Mouse (Mus musculus) intestine, embryonic 14.5 days (tissue): Measurements from ENCODE around the gene Pde12. TPM values are rescaled to one million over a fixed set of nuclear protein-coding genes. Genes with fewer than 3 reads are reported as not detected.

Experiments used
- ATAC-seq: fragments of 200-750 bp; cut with Nextera tagmentation; replicated peaks from 2 replicates; pipeline ENCODE4 v1.8.0; 2017; ENCODE audit warnings: low read depth, moderate number of reproducible peaks, moderate TSS enrichment, moderate library complexity; ENCODE audit not compliant: low FRiP score, low TSS enrichment
- DNase-seq: peaks from one replicate; pipeline ENCODE4 v3.0.0-alpha.2; 2018; ENCODE audit warnings: low spot score
- H3K27ac ChIP-seq: fragments of 300-500 bp; sonication (generic); 2 replicates; pipeline ENCODE4 v1.5.1; 2014; ENCODE audit warnings: low read depth, mild to moderate bottlenecking, control low read depth
- H3K27me3 ChIP-seq: fragments of 300-500 bp; sonication (generic); replicated peaks from 2 replicates; pipeline ENCODE4 v1.6.1; 2014; ENCODE audit warnings: low read length, control low read depth; ENCODE audit not compliant: control insufficient read depth, insufficient read depth
- H3K36me3 ChIP-seq: fragments of 300-500 bp; sonication (generic); 2 replicates; pipeline ENCODE4 v1.6.1; 2014; ENCODE audit warnings: low read length, control low read depth; ENCODE audit not compliant: control insufficient read depth, insufficient read depth
- H3K4me1 ChIP-seq: fragments of 300-500 bp; sonication (generic); replicated peaks from 2 replicates; pipeline ENCODE4 v1.6.1; 2014; ENCODE audit warnings: low read length, control low read depth, mixed read lengths; ENCODE audit not compliant: control insufficient read depth, insufficient read depth
- H3K4me2 ChIP-seq: fragments of 300-500 bp; sonication (generic); 2 replicates; pipeline ENCODE4 v1.6.1; 2014; ENCODE audit warnings: low read length
- H3K4me3 ChIP-seq: fragments of 300-500 bp; sonication (generic); 2 replicates; pipeline ENCODE4 v1.5.1; 2014; ENCODE audit warnings: low read depth, low read length, control low read depth, mixed read lengths
- H3K9ac ChIP-seq: fragments of 300-500 bp; sonication (generic); 2 replicates; pipeline ENCODE4 v1.6.1; 2014; ENCODE audit warnings: mild to moderate bottlenecking, low read length
- H3K9me3 ChIP-seq: fragments of 300-500 bp; sonication (generic); 2 replicates; pipeline ENCODE4 v1.6.1; 2016; ENCODE audit warnings: low read length, control low read depth; ENCODE audit not compliant: control insufficient read depth
- WGBS: fragments of 180-500 bp; shearing (Covaris S2); extraction: QIAGEN DNeasy Blood & Tissue Kit; methylation state at CpG from one replicate; pipeline ENCODE4 v1.1.7; 2014; 5-methylcytosine and 5-hydroxymethylcytosine counted together
- polyA plus RNA-seq: library from polyadenylated mRNA; unstranded; fragments of >200 nt; fragmentation: Nextera tagmentation; extraction: Ambion mirVana; gene quantifications from 2 replicates; pipeline ENCODE4 v1.2.1, GENCODE M21; 2014

The Pde12 gene
- polyA plus RNA-seq, 1 experiment from 2014 or later: 11.3 TPM

DNA sequence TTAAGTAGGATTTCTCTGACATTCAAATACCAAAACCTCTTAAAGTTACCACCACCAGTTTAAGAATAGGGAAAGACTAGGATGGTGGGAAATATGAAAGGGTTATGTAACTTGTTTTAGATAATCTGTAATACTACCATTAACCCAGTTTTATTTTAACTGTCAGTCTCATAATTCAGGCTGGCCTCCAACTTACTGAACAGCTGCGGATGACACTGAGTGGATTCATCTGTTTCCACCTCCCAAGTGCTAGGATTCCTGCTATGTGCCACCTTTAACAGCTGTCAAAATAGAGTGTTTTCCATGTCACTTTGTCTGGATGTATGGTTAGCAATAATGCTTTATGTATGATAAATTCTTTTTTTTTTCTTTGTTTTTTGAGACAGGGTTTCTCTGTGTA, 9.4 kb downstream of the Pde12 start:
- no peaks in the 10 kb centered on the region for H3K4me1 ChIP-seq
- H3K27me3 ChIP-seq: no peaks in the 10 kb centered on the region
- H3K4me2 ChIP-seq: no peak overlapping the region
- no peak overlapping the region for H3K27ac ChIP-seq
- H3K36me3 ChIP-seq: peaks cover 61% of the 10 kb centered on the region
- no peak overlapping the region for H3K9ac ChIP-seq
- no peaks in the 10 kb centered on the region for H3K9me3 ChIP-seq
- H3K4me3 ChIP-seq: no peak overlapping the region
- DNase-seq (no peak), ATAC-seq (no peak)
- 93% methylated on average over 1 of the region's 1 CpGs for WGBS

GRCm38 (mm10) chr14:26658178-26658577, 11.5 kb downstream of the Pde12 start:
- H3K4me1 ChIP-seq: no peaks in the 10 kb centered on the region
- no peaks in the 10 kb centered on the region for H3K27me3 ChIP-seq
- no peak overlapping the region for H3K9ac ChIP-seq
- ATAC-seq (no peak), DNase-seq (no peak)
- no peak overlapping the region for H3K27ac ChIP-seq
- H3K9me3 ChIP-seq: no peaks in the 10 kb centered on the region
- no peak overlapping the region for H3K4me2 ChIP-seq
- H3K4me3 ChIP-seq: no peak overlapping the region
- peaks cover 66% of the 10 kb centered on the region for H3K36me3 ChIP-seq

- no peak overlapping the region for H3K4me2 ChIP-seq
- DNase-seq (no peak), ATAC-seq (no peak)
- H3K9ac ChIP-seq: no peak overlapping the region
- no peak overlapping the region for H3K4me3 ChIP-seq
- H3K9me3 ChIP-seq: no peaks in the 10 kb centered on the region
- H3K27ac ChIP-seq: no peak overlapping the region
- H3K36me3 ChIP-seq: peaks cover 91% of the 10 kb centered on the region
- no peaks in the 10 kb centered on the region for H3K4me1 ChIP-seq
- H3K27me3 ChIP-seq: no peaks in the 10 kb centered on the region
Measured at GRCm38 (mm10) chr14:26651901-26652300, 17.8 kb downstream of the Pde12 start.

- no peak overlapping the region for H3K4me2 ChIP-seq
- H3K4me3 ChIP-seq: no peak overlapping the region
- H3K27ac ChIP-seq: no peak overlapping the region
- H3K9ac ChIP-seq: no peak overlapping the region
- DNase-seq: no peak
- peaks cover 7% of the 10 kb centered on the region for H3K4me1 ChIP-seq
- peaks cover 54% of the 10 kb centered on the region for H3K36me3 ChIP-seq
- H3K9me3 ChIP-seq: no peaks in the 10 kb centered on the region
- no peak for ATAC-seq
- WGBS: 88% methylated on average over 2 of the region's 2 CpGs
- H3K27me3 ChIP-seq: no peaks in the 10 kb centered on the region
Measured at GRCm38 (mm10) chr14:26647811-26648210, 21.9 kb downstream of the Pde12 start.

- H3K4me2 ChIP-seq: peak overlapping the region; percentile 4; the same call in 1 of the 2 replicates
- DNase-seq: no peak
Measured at GRCm38 (mm10) chr14:26645989-26646650, 23.6 kb downstream of the Pde12 start.

GRCm38 (mm10) chr14:26643006-26643624, 26.6 kb downstream of the Pde12 start:
- Histone ChIP-seq H3K9ac (no peak overlapping the region), H3K4me1 (peaks cover 24% of the 10 kb centered on the region), H3K36me3 (peaks cover 12% of the 10 kb centered on the region), H3K4me2 (no peak overlapping the region), H3K9me3 (no peaks in the 10 kb centered on the region), H3K27ac (no peak overlapping the region), H3K4me3 (no peak overlapping the region), H3K27me3 (no peaks in the 10 kb centered on the region)
- DNase-seq (no peak), ATAC-seq (no peak)
- WGBS: 81% methylated on average over 3 of the region's 3 CpGs

More at GRCm38 (mm10) chr14:26645989-26646650, 23.6 kb downstream of the Pde12 start:
- H3K9ac ChIP-seq: no peak overlapping the region
- WGBS: 71% methylated on average over 5 of the region's 5 CpGs
- H3K4me3 ChIP-seq: no peak overlapping the region
- no peak for ATAC-seq
- H3K27ac ChIP-seq: no peak overlapping the region
- H3K27me3 ChIP-seq: no peaks in the 10 kb centered on the region
- H3K4me1 ChIP-seq: peaks cover 9% of the 10 kb centered on the region
- H3K9me3 ChIP-seq: no peaks in the 10 kb centered on the region
- H3K36me3 ChIP-seq: peaks cover 38% of the 10 kb centered on the region

GRCm38 (mm10) chr14:26639961-26640360, 29.7 kb downstream of the Pde12 start:
- Histone ChIP-seq H3K27ac (no peak overlapping the region), H3K27me3 (no peaks in the 10 kb centered on the region), H3K4me2 (peak overlapping the region; percentile 92), H3K36me3 (no peaks in the 10 kb centered on the region), H3K4me1 (peaks cover 22% of the 10 kb centered on the region), H3K9ac (peak overlapping the region; percentile 98), H3K4me3 (peak overlapping the region; percentile 92), H3K9me3 (no peaks in the 10 kb centered on the region)
- no peak for ATAC-seq
- WGBS: 29% methylated on average over 2 of the region's 2 CpGs
- no peak for DNase-seq

GRCm38 (mm10) chr14:26639251-26639650, 30.4 kb downstream of the Pde12 start:
- Histone ChIP-seq H3K4me1 (peaks cover 22% of the 10 kb centered on the region), H3K27me3 (no peaks in the 10 kb centered on the region), H3K4me3 (peak overlapping the region; percentile 92), H3K36me3 (no peaks in the 10 kb centered on the region), H3K27ac (peak overlapping the region; percentile 99; the same call in 1 of the 2 replicates), H3K9ac (peak overlapping the region; percentile 98), H3K4me2 (peak overlapping the region; percentile 92), H3K9me3 (no peaks in the 10 kb centered on the region)
- peak; percentile 67 for DNase-seq
- no peak for ATAC-seq
- WGBS: 4% methylated on average over 11 of the region's 11 CpGs

DNA sequence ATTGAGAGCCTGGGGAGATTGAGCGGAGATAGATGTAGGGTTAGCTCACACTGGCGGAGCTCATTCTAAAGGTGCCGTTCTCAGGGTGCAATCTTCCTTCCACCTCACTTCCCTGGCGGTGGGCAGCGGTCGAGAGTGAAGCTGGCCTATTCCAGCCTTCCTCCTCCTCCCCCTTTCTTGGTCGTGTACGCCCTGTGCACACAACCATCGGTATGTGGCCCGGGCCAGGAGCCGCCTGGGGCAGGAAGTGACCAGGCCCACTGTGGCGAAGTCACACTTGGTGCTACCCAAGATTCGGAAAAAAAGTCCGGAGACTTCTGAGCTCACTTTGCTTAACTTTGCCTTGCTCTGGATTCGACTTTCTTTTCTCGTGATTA, 31.0 kb downstream of the Pde12 start:
- H3K4me3 ChIP-seq: peak overlapping the region; percentile 92
- DNase-seq (peak; percentile 80), ATAC-seq (peak; percentile 40)
- H3K4me1 ChIP-seq: peaks cover 22% of the 10 kb centered on the region
- peak overlapping the region; percentile 99 for H3K27ac ChIP-seq
- no peaks in the 10 kb centered on the region for H3K27me3 ChIP-seq
- no peaks in the 10 kb centered on the region for H3K9me3 ChIP-seq
- peak overlapping the region; percentile 92 for H3K4me2 ChIP-seq
- peak overlapping the region; percentile 98 for H3K9ac ChIP-seq
- 0% methylated on average over 16 of the region's 16 CpGs for WGBS
- no peaks in the 10 kb centered on the region for H3K36me3 ChIP-seq
